Mouse (Mus musculus): Measurements from ENCODE around the gene Zscan20. TPM values are rescaled to one million over a fixed set of nuclear protein-coding genes. Genes with fewer than 3 reads are reported as not detected.

Gene Zscan20
- total RNA-seq, 1 experiment = 9.0 TPM

DNA sequence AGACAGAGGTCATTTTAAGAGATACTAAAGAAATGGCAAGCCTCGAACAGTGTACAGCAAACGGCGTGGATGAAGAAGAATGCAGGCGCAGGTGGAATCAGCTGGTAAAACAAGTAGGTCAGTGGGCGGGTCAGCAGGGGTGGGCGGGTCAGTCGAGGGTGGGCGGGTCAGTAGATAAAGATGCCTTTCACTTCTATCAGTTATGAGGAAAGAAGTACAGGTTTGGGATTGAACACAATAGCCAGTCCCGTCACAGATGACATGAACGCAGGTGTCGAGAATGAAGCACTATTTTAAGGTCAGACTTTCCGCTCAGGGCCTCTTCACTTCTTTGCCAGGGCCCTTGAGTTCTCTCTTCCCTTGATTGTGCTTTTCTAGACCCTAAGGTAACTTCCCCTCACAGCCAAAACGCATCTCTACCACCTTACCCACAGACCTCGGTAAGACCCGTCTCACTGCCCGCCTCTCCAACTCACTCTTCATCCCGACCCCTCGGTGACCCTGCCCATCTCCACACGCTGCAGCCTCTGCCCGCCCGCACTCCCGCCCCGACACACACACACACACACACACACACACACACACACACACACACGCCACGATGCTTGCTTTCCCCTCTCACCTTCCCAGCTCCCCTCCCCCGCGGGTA is 498 bp downstream of the Zscan20 start:
- in situ Hi-C loops (cut with MboI; ENCODE audit: low sequenced_read_pairs in 2 of 2, unreplicated experiment in 2 of 2) = no loop called here
- peak overlapping the region; percentile 84 for H3K9ac ChIP-seq (ENCODE audit: insufficient read depth, low read depth, low read length, poor library complexity, severe bottlenecking)
- peaks cover 0 to 2% of the 10 kb centered on the region in 2 experiments; a peak in 1 of 4 replicates for H3K4me1 ChIP-seq (ENCODE audit: control insufficient read depth in 2 of 2, insufficient read depth in 2 of 2, low read length in 2 of 2, poor library complexity in 1 of 2)
- H3K4me3 ChIP-seq (ENCODE audit: insufficient read depth in 1 of 2, low read depth in 1 of 2, low read length in 2 of 2, poor library complexity in 1 of 2, severe bottlenecking in 1 of 2) = peak overlapping the region; percentile 77 to 98
- H3K27ac ChIP-seq (ENCODE audit: insufficient read depth, low read depth, low read length, poor library complexity, severe bottlenecking) = no peak overlapping the region
- no peaks in the 10 kb centered on the region for H3K9me3 ChIP-seq (ENCODE audit: control insufficient read depth, insufficient read depth, low read depth, low read length)
- TF ChIP-seq ZNF384 (IDR thresholded peaks at IDR 0.05; ENCODE audit: low read depth, low read length) = no peak
- no peak for TF ChIP-seq HCFC1 (IDR thresholded peaks at IDR 0.05; ENCODE audit: borderline replicate concordance, insufficient read depth, low read length)
- TF ChIP-seq CHD2 (IDR thresholded peaks at IDR 0.05; ENCODE audit: low read depth, low read length) = no peak
- TF ChIP-seq MAFK (IDR thresholded peaks at IDR 0.05; ENCODE audit: insufficient read depth, low read depth, low read length) = no peak
- TF ChIP-seq ZC3H11A (IDR thresholded peaks at IDR 0.05; ENCODE audit: borderline replicate concordance, low read depth, low read length) = no peak
- DNase-seq (ENCODE audit: low read depth, low spot score) = no peak
- H3K36me3 ChIP-seq (ENCODE audit: control insufficient read depth, insufficient read depth, low read length, poor library complexity, severe bottlenecking) = peaks cover 1% of the 10 kb centered on the region; the same call in 1 of the 2 replicates

- H3K9me3 ChIP-seq (ENCODE audit: control insufficient read depth, insufficient read depth, low read depth, low read length) = no peaks in the 10 kb centered on the region
- H3K36me3 ChIP-seq (ENCODE audit: control insufficient read depth, insufficient read depth, low read length, poor library complexity, severe bottlenecking) = peaks cover 7% of the 10 kb centered on the region; the same call in 1 of the 2 replicates
- peaks cover 0 to 2% of the 10 kb centered on the region in 2 experiments; a peak in 1 of 4 replicates for H3K4me1 ChIP-seq (ENCODE audit: control insufficient read depth in 2 of 2, insufficient read depth in 2 of 2, low read length in 2 of 2, poor library complexity in 1 of 2)
- no peak for TF ChIP-seq CHD2 (IDR thresholded peaks at IDR 0.05; ENCODE audit: low read depth, low read length)
- no peak for TF ChIP-seq HCFC1 (IDR thresholded peaks at IDR 0.05; ENCODE audit: borderline replicate concordance, insufficient read depth, low read length)
- TF ChIP-seq ZNF384 (IDR thresholded peaks at IDR 0.05; ENCODE audit: low read depth, low read length) = no peak
- no peak for TF ChIP-seq MAFK (IDR thresholded peaks at IDR 0.05; ENCODE audit: insufficient read depth, low read depth, low read length)
- TF ChIP-seq ZC3H11A (IDR thresholded peaks at IDR 0.05; ENCODE audit: borderline replicate concordance, low read depth, low read length) = no peak
- no peak overlapping the region for H3K4me3 ChIP-seq (ENCODE audit: insufficient read depth in 1 of 2, low read depth in 1 of 2, low read length in 2 of 2, poor library complexity in 1 of 2, severe bottlenecking in 1 of 2)
- in situ Hi-C loops (cut with MboI; ENCODE audit: low sequenced_read_pairs in 2 of 2, unreplicated experiment in 2 of 2) = no loop called here
- no peak for DNase-seq (ENCODE audit: low read depth, low spot score)
- H3K9ac ChIP-seq (ENCODE audit: insufficient read depth, low read depth, low read length, poor library complexity, severe bottlenecking) = no peak overlapping the region
- no peak overlapping the region for H3K27ac ChIP-seq (ENCODE audit: insufficient read depth, low read depth, low read length, poor library complexity, severe bottlenecking)
These were observed 2.2 kb downstream of the Zscan20 start for GRCm38 (mm10) chr4:128607661-128608060.

GRCm38 (mm10) chr4:128606586-128606985 is 3.3 kb downstream of the Zscan20 start:
- no peak for DNase-seq (ENCODE audit: low read depth, low spot score)
- no peak overlapping the region for H3K27ac ChIP-seq (ENCODE audit: insufficient read depth, low read depth, low read length, poor library complexity, severe bottlenecking)
- H3K9ac ChIP-seq (ENCODE audit: insufficient read depth, low read depth, low read length, poor library complexity, severe bottlenecking) = no peak overlapping the region
- peaks cover 0 to 1% of the 10 kb centered on the region in 2 experiments; a peak in 1 of 4 replicates for H3K4me1 ChIP-seq (ENCODE audit: control insufficient read depth in 2 of 2, insufficient read depth in 2 of 2, low read length in 2 of 2, poor library complexity in 1 of 2)
- in situ Hi-C loops (cut with MboI; ENCODE audit: low sequenced_read_pairs in 2 of 2, unreplicated experiment in 2 of 2) = no loop called here
- peaks cover 9% of the 10 kb centered on the region; the same call in 1 of the 2 replicates for H3K36me3 ChIP-seq (ENCODE audit: control insufficient read depth, insufficient read depth, low read length, poor library complexity, severe bottlenecking)
- no peaks in the 10 kb centered on the region for H3K9me3 ChIP-seq (ENCODE audit: control insufficient read depth, insufficient read depth, low read depth, low read length)
- TF ChIP-seq ZC3H11A (IDR thresholded peaks at IDR 0.05; ENCODE audit: borderline replicate concordance, low read depth, low read length) (no peak), HCFC1 (IDR thresholded peaks at IDR 0.05; ENCODE audit: borderline replicate concordance, insufficient read depth, low read length) (no peak), CHD2 (IDR thresholded peaks at IDR 0.05; ENCODE audit: low read depth, low read length) (no peak), ZNF384 (IDR thresholded peaks at IDR 0.05; ENCODE audit: low read depth, low read length) (no peak), MAFK (IDR thresholded peaks at IDR 0.05; ENCODE audit: insufficient read depth, low read depth, low read length) (no peak)
- no peak overlapping the region for H3K4me3 ChIP-seq (ENCODE audit: insufficient read depth in 1 of 2, low read depth in 1 of 2, low read length in 2 of 2, poor library complexity in 1 of 2, severe bottlenecking in 1 of 2)

DNA sequence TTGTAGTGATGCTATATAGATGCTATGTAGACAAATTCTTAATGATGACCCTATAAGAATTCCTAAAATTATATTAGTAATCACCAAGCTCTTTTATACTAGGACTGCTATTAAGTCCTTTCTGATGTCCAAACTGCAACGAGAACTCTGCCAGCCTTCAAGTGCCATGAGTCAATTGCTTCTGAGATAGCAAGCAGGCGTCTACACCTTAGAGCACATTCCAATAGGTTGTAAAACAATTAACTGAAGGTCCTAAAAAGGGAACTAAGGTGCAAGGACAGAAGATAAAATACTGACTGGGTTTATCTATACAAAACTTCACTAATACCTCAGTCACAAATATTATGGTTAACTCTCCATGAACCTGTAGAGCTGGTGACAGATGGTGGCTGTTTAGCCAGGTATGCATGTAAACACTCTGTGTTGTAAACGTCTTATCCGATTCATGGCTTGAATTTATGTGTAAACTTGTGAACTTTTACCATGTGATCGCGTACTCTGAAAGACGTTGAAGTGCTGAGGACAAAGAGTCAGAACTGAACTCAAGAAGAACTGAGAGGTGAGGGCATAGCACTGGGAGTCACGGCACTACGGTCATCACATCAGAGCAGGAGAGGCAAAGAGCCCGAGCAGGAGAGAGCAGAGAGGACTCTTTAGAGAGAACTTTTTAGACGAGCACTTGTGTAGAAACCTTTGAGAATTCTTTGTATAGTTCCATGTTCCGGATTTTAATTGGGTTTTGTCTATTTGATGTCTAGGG is 11.9 kb downstream of the Zscan20 start:
- H3K27ac ChIP-seq (ENCODE audit: insufficient read depth, low read depth, low read length, poor library complexity, severe bottlenecking) = no peak overlapping the region
- no peak overlapping the region for H3K9ac ChIP-seq (ENCODE audit: insufficient read depth, low read depth, low read length, poor library complexity, severe bottlenecking)
- no peak for DNase-seq (ENCODE audit: low read depth, low spot score)
- in situ Hi-C loops (cut with MboI; ENCODE audit: low sequenced_read_pairs in 2 of 2, unreplicated experiment in 2 of 2) = no loop called here
- H3K36me3 ChIP-seq (ENCODE audit: control insufficient read depth, insufficient read depth, low read length, poor library complexity, severe bottlenecking) = peaks cover 2% of the 10 kb centered on the region; the same call in 1 of the 2 replicates
- no peak for TF ChIP-seq MAFK (IDR thresholded peaks at IDR 0.05; ENCODE audit: insufficient read depth, low read depth, low read length)
- TF ChIP-seq ZC3H11A (IDR thresholded peaks at IDR 0.05; ENCODE audit: borderline replicate concordance, low read depth, low read length) = no peak
- no peak for TF ChIP-seq CHD2 (IDR thresholded peaks at IDR 0.05; ENCODE audit: low read depth, low read length)
- no peak for TF ChIP-seq HCFC1 (IDR thresholded peaks at IDR 0.05; ENCODE audit: borderline replicate concordance, insufficient read depth, low read length)
- no peak for TF ChIP-seq ZNF384 (IDR thresholded peaks at IDR 0.05; ENCODE audit: low read depth, low read length)
- H3K4me1 ChIP-seq (ENCODE audit: control insufficient read depth in 2 of 2, insufficient read depth in 2 of 2, low read length in 2 of 2, poor library complexity in 1 of 2) = peaks cover 0 to 4% of the 10 kb centered on the region in 2 experiments; a peak in 1 of 4 replicates
- no peak overlapping the region for H3K4me3 ChIP-seq (ENCODE audit: insufficient read depth in 1 of 2, low read depth in 1 of 2, low read length in 2 of 2, poor library complexity in 1 of 2, severe bottlenecking in 1 of 2)
- H3K9me3 ChIP-seq (ENCODE audit: control insufficient read depth, insufficient read depth, low read depth, low read length) = no peaks in the 10 kb centered on the region

Measured in ES-E14 (cell line).